Mouse (Mus musculus): ENCODE data around the gene Mpzl1.

Gene Mpzl1

DNA sequence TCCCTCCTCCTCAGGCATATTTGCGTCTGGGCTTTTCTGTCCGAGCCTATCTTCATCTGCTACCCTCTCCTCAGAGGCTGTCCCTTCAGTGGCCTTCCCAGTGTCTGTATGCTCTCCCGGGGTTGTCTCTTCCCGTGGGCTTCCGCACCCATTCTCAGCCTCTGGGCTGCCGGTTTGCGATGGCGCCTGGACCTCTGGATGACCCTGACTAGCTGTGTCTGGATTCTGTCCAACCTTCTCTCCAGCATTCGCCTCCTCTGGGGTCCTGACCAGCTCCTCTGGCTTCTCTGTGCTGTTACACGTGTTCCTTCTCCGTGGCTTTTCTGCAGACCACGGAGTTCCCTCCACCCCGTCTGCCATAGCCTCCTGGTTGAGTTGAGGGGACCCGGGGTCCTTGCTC, 21.1 kb upstream of the Mpzl1 start:
- DNase-seq (ENCODE audit: low read depth, low spot score) = no peak

DNA sequence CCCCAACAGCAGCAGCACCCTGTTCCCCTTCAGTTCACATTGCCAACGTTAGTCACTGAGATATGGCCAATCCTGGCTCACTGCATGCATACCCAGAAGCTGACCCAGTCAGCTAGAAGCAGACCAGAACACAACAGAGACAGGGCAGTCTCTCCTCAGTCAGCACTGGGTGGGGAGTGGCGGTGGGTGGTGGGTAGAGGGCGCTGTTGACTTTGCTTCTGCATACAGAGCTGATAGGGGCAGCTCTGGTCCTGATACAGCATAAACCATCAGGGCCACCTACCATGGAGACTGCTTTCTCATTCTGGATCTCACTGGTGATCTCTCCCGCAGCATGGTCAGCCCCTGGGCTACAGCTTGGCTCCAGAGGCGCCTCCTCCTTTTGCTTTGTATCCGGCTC, 20.7 kb upstream of the Mpzl1 start:
- DNase-seq (ENCODE audit: low read depth, low spot score) = no peak

DNA sequence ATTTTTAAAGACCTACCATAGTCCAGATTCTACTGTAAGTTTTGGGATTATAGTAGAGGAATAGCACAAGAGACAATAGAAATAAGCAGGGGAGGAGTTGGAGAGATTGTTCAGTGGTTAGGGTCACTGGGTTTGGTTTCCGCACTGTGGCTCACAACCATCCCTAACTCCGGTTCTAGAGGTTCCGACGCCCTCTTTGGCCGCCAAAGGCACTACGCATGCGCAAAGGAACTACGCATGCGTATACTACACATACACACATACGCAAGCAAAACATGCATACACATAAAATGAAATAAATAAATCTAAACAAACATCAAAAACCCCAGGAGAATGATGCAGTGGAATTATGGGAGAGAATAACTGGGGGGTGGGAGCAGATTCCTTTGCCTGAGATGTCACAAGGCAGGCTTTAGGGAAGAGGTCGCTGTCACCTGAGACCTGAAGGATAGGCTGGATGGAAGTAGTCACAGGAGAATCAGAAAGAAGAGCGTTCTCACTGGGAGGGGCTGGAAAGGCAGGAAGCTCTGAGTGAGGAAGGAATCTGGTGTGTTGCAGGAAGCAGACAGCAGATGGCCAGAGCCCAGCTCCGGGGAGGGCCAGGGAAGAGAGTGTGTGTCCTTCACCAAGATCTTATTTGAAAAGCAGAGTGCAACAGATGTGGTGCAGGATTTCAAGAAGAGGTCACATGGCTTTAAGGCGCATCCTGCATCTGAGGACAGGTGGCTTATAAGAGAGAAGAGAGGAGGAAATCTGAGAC, 19.0 kb upstream of the Mpzl1 start:
- no peak for DNase-seq (ENCODE audit: low read depth, low spot score)

DNA sequence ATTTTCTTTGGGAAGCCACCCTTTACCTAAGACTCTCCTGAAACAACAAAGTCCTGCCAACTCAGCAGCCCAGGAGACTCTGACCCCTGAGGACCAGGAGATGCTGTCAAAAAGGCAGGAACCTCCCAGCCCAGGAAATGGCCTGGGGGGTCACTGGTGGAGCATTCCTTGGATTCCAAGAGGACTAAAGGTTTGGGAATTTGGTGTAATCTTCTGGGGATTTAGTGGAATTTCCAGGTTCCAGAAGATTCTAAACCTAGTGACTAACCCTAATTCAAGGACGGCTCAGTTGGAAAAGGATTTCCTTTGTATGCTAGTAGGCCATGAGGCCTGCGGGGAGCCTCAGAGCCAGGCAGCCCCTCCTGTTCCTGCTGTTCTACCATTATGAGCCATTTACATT, 18.2 kb upstream of the Mpzl1 start:
- DNase-seq (ENCODE audit: low read depth, low spot score) = no peak

DNA sequence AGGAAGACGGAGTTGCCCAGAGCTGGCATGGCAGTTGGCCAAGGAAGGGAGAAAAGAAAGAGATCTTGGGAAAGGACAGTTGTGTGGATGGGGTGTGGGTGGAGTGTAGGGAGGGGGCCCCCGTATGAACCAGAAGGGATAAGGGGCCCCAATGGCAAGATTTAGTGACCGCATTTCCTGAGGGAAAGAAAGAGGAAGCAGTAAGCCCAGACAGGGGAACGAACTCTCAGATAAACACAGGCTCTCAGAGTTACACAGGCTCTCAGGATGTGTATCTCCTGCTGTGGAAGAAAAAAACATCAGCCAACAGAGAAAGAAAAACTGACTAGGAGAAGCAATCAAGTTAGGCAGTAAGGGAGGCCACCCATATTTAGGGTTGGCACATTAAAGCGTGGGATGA, 16.8 kb upstream of the Mpzl1 start:
- no peak for DNase-seq (ENCODE audit: low read depth, low spot score)

DNA sequence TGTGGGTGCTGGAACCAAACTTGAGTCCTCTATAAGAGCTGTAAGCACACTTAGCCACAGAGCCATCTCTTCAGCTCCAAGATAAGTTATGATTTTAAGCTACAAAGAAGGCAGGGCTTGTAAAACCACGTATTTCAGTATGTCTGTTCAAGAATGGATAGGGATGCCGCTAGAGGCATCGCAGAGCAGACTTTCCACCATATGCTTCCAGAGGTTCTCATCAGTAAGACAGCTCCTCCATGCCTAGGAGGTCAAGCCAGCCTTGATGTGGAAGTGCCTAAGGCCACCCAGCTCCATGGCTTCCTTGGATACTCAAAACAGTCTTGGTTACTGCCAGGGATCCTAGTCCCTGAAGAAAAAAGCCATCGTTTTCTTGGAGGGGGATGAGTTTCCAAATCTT, 10.8 kb upstream of the Mpzl1 start:
- no peak for DNase-seq (ENCODE audit: low read depth, low spot score)

DNA sequence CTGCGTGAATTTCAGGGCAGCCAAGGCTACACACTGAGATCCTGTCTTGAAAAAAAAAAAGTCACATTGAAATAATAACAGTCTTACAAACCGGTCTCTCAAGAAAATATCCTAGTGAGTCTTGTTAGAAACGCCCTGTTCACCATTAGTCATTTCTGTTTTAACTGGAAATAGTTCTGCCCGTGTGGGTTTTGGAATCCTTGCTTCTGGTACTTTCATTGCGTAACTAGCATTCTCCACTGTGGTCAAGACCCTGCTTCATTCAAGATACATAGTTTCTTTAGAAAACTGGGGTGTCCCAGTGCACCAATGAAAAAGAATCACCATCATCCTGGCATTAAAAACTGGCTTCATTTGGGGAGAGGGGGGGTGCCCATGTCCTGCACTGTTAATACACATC, 9.4 kb upstream of the Mpzl1 start:
- no peak for DNase-seq (ENCODE audit: low read depth, low spot score)

DNA sequence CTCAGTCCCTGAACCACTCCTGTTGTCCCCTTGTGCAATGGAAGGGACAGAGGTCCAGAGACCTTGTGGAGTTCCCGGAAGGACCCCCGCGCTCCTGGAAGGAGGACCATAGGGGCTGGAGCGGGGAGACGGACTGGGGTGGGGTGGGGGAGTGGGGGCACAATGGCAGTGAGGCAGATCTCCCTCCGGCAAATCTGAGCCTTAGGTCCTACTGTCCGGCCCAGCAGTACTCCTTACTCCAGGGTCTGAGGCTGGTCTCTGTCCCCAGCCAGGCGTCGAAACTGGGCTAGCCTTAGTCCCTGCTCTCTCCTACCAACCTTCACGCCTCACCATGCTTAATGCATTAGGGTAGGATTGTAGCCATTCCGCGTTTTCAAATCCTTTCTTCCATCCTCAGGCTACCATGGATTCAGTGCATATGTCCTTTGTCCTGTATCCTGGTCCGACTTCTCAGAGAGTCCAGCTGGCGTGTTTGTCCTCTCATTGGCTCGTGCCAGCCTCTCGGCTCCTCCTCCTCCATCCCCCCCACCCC, 8.5 kb upstream of the Mpzl1 start:
- peak; percentile 90 for DNase-seq (ENCODE audit: low read depth, low spot score)

DNA sequence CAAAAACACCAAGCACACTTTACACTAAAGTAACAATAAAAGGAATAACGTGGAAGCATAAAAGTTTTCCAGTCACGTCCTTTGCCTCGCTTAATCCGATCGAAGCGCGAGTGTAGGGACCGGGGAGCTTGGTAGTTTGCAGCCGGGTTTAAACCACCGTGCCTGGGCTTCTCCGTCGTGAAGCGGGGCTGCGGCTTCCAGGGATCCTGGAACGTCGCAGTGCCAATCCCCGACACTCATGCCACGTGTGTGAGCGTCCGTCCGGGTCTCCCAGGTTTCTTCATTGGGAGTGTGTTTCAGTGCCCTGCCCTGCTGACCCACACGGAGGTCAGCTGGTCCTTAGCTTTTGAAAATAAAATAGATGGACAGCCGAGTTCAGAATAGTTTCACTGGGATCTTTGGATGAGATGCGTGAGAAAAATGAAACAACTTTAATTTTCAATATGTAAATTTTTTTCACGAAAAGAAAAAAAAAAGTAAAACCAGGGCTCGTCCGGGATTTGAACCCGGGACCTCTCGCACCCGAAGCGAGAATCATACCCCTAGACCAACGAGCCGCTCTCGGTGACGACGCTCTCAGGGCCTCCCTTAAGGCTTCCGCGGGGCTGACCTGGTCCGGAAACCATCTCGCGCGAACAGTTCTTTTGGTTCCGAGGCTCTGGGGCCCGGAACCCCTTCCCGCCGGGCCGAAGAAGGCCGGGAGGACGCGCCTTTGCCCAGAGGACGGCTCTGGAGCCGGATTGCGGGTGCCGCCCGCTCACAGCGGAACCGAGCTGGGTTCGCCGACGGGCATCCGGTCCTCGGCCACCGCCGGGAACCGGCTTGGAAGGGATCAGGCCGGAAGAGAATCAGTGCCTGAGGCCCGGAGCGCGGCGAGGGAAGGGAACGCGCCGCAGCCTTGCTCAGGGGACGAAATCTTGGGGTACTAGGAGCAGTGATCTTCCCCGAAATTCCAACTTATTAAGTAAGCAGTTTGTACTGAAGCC, 7.7 kb upstream of the Mpzl1 start:
- DNase-seq (ENCODE audit: low read depth, low spot score) = peak; percentile 93

DNA sequence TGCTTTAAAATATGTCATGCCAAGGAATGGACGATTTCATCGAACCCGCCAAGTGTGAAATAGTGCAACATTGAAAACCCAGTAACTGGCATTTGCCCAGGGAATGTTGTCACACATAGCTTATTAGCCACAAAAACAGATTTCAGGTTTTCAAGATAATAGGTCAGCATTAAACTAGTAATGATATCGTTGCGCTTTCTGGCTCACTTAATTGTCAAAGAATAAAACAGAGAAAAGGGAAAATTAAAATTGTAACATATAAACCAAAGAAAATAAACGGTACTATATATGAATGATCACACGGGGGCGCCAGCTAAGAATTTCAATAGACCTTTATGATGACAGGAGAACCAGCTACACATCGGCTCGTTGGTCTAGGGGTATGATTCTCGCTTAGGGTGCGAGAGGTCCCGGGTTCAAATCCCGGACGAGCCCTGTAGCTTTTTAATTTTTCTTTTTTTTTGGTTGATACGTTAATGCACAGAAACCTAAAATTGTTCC, 7.0 kb upstream of the Mpzl1 start:
- peak; percentile 85 for DNase-seq (ENCODE audit: low read depth, low spot score)

DNA sequence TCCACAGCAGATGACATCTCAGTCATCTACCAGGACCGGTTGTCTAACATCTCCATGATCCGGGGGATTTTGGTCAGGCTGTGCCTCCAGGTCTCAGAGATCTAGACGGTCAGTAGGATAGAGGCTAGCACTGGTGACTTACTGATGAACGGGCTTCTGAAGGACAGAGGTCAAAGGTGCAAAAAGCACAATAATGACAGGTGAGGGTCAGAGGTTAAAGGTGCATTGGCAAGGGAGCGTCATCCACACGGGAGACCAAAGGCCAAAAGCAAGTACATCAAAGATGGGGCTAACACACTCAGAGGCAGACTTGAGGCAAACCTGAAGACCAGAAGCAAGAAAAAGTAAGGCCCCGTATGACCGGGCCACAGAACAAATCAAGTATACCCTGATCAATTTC, 2.0 kb upstream of the Mpzl1 start:
- DNase-seq (ENCODE audit: low read depth, low spot score) = no peak

DNA sequence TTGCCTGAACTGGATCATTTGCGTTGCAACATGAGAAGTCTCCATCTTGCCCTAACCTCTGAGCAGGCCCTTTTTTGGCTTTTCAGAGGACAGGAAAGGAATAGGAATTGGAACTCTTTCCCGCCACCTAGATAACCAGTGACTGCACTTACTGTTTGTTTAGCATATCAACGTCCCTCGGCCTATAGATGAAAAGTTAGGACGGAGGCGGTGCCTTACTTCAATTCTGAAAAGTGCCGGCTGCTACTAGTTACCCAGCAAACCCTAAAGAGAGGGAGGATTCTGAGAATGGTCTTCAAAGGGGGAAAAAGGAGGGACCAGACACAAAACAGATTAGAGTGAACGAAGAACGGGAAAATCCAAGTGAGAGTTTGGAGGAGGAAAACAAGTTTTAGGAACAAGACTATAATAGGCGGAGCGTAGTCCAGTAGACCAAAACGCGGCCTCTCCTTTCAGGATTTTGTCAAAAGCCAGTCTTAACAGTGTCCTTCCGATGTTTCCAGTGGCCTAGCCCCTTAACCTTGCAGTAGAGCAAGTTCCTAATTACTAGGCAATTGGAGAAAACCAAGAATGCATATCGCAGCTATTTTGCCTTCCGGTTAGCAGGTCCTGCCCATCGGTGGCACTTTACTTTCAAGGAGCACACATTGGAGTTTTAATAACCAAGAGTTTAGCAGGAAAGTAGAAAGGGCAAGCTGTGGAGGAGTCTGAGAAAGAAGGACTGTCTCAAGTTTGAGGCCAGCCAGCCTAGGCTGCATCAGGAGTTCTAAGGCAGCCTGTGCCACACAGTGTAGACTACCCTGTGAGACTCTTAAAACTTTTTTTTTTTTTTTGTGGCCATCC, 938 bp upstream of the Mpzl1 start:
- no peak for DNase-seq (ENCODE audit: low read depth, low spot score)

DNA sequence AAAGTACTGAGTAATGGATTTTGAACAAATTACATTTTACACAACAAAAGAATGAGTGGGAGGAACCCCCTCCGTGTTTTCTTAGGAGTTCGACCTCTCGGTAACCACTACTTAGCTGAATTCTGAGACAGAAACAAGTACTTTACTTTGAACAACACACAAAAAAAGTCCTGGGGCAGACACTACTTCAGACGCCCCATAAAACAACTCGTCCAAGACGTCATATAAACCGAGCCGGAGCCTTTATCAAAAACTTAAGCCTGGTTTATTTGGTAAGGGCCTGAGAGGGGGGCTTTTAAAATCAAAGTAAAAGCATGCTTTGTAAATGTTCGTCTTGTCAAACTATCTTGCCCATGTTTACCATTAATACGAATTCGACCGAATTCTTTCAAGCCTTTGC, 993 bp downstream of the Mpzl1 start:
- no peak for DNase-seq (ENCODE audit: low read depth, low spot score)

DNA sequence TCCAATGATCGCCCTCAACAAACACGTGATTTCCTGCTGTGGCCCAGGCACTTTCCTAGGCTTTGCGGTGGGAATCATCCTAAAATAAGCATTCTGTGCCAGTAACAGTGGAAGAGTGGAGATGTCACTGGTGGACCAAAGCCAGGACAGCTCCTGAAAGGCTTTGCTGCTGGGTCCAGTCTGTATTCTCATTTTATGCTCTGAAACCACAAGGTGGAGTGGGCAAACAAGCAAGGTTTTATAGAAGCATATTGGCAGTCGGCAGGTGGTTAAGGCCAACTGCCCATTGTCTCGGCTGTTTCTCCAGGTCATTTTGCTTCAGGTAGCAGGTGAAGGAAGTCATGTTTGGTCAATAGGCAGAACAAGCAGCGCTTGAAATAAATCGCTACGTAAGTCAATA, 3.2 kb downstream of the Mpzl1 start:
- peak; percentile 93 for DNase-seq (ENCODE audit: low read depth, low spot score)

DNA sequence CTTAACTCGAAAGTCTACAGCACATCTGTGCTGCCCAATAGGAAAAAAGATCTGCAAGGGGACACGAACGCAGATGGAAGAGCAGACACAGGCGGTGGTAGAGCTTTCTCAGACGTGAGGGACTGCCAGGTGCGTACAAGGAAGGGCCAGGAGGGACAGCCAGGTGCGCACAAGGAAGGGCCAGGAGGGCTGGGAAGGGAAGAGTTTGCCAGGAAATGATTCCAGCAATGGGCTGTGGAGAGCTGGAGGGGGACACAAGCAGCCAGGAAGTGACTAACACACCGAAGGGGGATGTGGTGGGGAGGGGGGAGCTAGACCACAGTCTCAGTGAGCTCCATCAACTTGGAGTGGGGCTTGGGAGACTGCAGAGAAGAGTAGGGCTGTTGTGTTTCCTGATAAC, 4.4 kb downstream of the Mpzl1 start:
- peak; percentile 77 for DNase-seq (ENCODE audit: low read depth, low spot score)

DNA sequence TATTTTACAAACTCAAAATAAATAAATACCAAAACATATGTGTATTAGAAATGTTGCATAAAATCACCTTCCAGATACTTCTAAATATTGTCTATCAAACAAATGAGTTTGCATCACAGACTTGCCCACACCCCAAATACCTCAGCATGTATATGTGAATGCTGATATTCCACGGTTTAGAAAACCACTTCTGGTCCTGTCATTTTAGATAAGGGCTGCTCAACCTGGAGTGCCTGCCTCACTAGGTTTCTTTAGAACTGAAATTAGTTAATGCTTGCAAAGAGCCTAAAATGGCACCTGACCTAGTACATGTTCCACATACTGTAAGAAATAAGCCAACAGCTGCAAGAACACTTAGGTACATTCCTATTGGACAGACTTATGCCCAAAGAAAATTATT, 5.7 kb downstream of the Mpzl1 start:
- DNase-seq (ENCODE audit: low read depth, low spot score) = no peak

DNA sequence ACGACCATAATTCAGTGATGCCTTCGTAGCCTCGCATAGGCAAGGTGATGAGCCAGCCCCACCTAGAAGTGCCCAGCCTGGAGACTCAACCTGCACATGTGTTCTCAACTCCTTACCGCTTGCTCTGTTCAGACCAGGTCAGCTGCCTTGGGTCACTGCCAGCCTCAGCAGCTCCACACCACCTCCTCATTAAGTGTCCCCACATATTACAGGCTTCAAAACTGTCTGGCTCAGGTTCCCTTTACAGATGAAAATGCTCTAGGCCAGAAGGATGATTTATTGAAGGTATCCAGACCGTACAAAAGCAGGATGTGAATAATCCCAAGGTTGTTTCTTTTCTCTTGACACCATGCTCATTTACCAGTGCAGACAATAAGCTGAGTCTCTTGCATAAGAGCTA, 8.4 kb downstream of the Mpzl1 start:
- no peak for DNase-seq (ENCODE audit: low read depth, low spot score)

DNA sequence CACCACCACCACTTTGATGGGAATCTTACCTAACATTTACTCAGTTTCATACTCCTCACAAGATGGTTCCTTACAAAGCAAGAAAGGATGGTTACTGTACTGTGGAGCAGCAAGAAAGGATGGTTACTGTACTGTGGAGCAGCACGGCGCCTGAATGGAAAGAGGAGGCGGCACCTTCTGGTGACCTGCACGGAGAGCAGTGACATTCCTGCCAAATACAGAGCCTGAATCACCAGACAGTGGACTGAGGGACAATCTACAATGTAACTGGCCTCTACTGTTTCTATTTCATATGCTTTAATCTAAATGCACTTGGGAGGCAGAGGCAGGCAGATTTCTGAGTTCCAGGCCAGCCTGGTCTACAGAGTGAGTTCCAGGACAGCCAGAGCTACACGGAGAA, 9.3 kb downstream of the Mpzl1 start:
- DNase-seq (ENCODE audit: low read depth, low spot score) = no peak

DNA sequence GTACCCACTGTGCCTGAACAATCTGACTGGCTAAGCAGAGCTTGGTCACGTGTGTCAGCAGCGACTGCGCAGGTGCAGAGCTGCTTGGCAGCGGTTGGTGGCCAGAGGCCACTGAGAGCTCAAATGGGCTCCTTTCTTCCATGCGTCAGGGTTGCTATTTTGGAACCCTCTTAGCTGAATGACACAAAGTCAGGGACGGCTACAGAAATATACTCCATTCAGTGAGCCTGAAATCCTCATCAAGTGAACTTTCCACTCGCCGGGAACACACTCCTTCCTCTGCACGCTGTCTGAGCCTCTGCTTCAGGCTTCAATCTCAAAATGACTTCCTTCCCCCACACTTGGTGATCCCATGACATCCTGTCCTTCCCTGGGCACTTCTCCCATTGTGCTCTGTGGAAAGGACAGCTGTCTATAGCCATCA, 16.1 kb downstream of the Mpzl1 start:
- peak; percentile 86 for DNase-seq (ENCODE audit: low read depth, low spot score)

DNA sequence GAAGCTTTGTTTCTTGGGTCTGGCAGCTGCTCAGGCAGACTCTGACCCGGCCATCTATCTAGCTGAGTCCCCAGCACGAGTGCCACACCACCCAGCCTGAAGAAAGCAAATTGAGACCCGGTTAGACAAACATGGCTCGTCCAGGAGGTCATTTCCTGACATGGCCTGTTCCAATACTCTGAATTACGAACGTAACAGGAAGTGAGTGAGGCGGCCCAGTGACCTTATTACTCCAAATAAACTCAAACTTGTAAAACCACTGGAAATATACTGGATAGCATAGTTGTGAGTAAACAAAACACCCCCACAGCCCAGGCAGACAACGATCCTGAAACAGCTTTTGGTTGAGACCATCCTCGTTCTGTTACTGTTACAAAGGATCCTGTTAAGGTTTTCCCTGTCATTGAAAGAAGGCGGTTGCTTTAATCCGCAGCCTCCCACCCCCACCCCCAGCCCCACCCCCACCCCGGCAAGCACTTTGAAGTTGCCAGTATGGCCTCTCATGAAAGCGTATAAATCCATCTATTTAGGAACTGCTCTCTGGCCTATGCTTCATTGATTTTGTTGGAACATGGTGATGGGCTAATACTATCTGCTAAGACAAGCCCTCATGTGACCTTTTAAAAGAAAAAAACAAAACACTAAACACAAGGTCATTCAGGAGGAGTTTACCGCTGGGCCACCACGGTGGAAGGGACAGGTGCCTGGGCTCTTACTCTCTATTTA, 17.0 kb downstream of the Mpzl1 start:
- DNase-seq (ENCODE audit: low read depth, low spot score) = peak; percentile 40

DNA sequence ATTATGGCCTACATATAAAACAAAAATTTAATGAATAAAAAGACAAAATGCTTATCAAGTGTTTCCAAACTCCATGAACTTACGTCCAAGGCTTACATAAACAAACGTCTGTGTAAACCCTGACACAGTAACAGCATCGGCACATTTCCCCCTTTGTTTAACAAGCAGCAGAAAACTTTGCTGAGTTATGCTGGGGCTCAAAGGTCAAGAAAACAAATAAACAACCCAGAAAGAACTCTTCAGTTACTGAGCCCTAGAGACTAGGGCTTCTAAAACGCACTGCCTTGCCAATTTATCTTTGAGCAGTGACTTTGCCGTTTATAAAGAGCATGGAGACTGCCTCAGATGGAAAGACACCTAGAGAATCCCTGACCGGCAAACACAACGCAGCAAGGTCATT, 17.7 kb downstream of the Mpzl1 start:
- DNase-seq (ENCODE audit: low read depth, low spot score) = peak; percentile 13

All from brain, adult 2 months (tissue).